Mouse (Mus musculus) frontal cortex, adult (tissue): ENCODE measurements around the gene Vmn2r98.
"Not testable (repeated sequence)": the region's sequence is repeated elsewhere in the genome, so short reads cannot be mapped to it uniquely, and the experiment has no call there.

Experiments
- ATAC-seq: cut with Nextera tagmentation; 2 replicates; pipeline ENCODE4 v1.9.2; 2017; ENCODE audit warnings: mild to moderate bottlenecking, moderate library complexity, mixed read lengths; ENCODE audit not compliant: low TSS enrichment

Vmn2r98 gene

GRCm38 (mm10) chr17:19053160-19053559, at the start of gene Vmn2r98:
Gene Vmn2r98, plus strand, starts transcription at chr17:19053460.
- ATAC-seq = not testable (repeated sequence)

GRCm38 (mm10) chr17:19031441-19031840, 21.8 kb upstream of the Vmn2r98 start:
- not testable (repeated sequence) for ATAC-seq

- no peak for ATAC-seq
Measured at GRCm38 (mm10) chr17:19031962-19032361, 21.3 kb upstream of the Vmn2r98 start.

- no peak for ATAC-seq
Measured at GRCm38 (mm10) chr17:19032721-19033120, 20.5 kb upstream of the Vmn2r98 start.
